Mouse (Mus musculus) hindbrain, postnatal 0 days (tissue): ENCODE data around the gene Galnt17. TPM values are rescaled to one million over a fixed set of nuclear protein-coding genes. Genes with fewer than 3 reads are reported as not detected.

Experiments used
- ATAC-seq: fragments of 200-750 bp; cut with Nextera tagmentation; 2 replicates; pipeline ENCODE4 v1.8.0; 2017; ENCODE audit warnings: mild to moderate bottlenecking, moderate TSS enrichment, moderate library complexity
- DNase-seq: peaks from one replicate; pipeline ENCODE4 v3.0.0-alpha.2; 2015; ENCODE audit warnings: low spot score
- H3K27ac ChIP-seq: fragments of 300-500 bp; sonication (generic); 2 replicates; pipeline ENCODE4 v1.5.1; 2014; ENCODE audit warnings: mild to moderate bottlenecking
- H3K27me3 ChIP-seq: fragments of 300-500 bp; sonication (generic); 2 replicates; pipeline ENCODE4 v1.6.1; 2014; ENCODE audit warnings: low read length, mixed read lengths; ENCODE audit not compliant: insufficient read depth
- H3K36me3 ChIP-seq: fragments of 300-500 bp; sonication (generic); 2 replicates; pipeline ENCODE4 v1.6.1; 2014; ENCODE audit warnings: low read length, mixed read lengths; ENCODE audit not compliant: insufficient read depth
- H3K4me1 ChIP-seq: fragments of 300-500 bp; sonication (generic); 2 replicates; pipeline ENCODE4 v1.6.1; 2014; ENCODE audit warnings: antibody characterized with exemption, low read length, mixed read lengths; ENCODE audit not compliant: insufficient read depth
- H3K4me2 ChIP-seq: fragments of 300-500 bp; sonication (generic); 2 replicates; pipeline ENCODE4 v1.6.1; 2014; ENCODE audit warnings: low read depth, mild to moderate bottlenecking, low read length, moderate library complexity, mixed read lengths
- H3K4me3 ChIP-seq: fragments of 300-500 bp; sonication (generic); 2 replicates; pipeline ENCODE4 v1.5.1; 2014; ENCODE audit warnings: low read length
- H3K9ac ChIP-seq: fragments of 300-500 bp; sonication (generic); replicated peaks from 2 replicates; pipeline ENCODE4 v1.6.1; 2014; ENCODE audit warnings: mild to moderate bottlenecking, low read length, moderate library complexity, mixed read lengths
- H3K9me3 ChIP-seq: fragments of 300-500 bp; sonication (generic); 2 replicates; pipeline ENCODE4 v1.6.1; 2016; ENCODE audit warnings: low read length, mixed read lengths
- CTCF ChIP-seq: IDR thresholded peaks from 2 replicates; pipeline ENCODE4 v1.5.1; 2016; ENCODE audit warnings: antibody characterized with exemption, control low read depth, low read depth
- WGBS: fragments of 180-500 bp; shearing (Covaris S2); extraction: QIAGEN DNeasy Blood & Tissue Kit; methylation state at CpG from one replicate; pipeline ENCODE4 v1.1.7; 2014; 5-methylcytosine and 5-hydroxymethylcytosine counted together
- polyA plus RNA-seq: library from polyadenylated mRNA; unstranded; fragments of >200 nt; fragmentation: Nextera tagmentation; extraction: Ambion mirVana; gene quantifications from 2 replicates; pipeline ENCODE4 v1.2.1, GENCODE M21; 2015
- total RNA-seq: library from RNA; depleted of rRNA; stranded (reverse); fragments of >200 nt; gene quantifications from 2 replicates; pipeline ENCODE4 v1.2.3, GENCODE M21; 2014

Galnt17 gene
- total and polyA plus RNA-seq, 2 experiments from 2014 or later, result 6.2 to 24.2 TPM

- Histone ChIP-seq H3K27me3 (no peaks in the 10 kb centered on the region), H3K27ac (no peak overlapping the region), H3K9me3 (no peaks in the 10 kb centered on the region), H3K36me3 (no peaks in the 10 kb centered on the region), H3K9ac (no peak overlapping the region), H3K4me2 (no peak overlapping the region), H3K4me3 (no peak overlapping the region), H3K4me1 (peaks cover 2% of the 10 kb centered on the region; the same call in 1 of the 2 replicates)
- no peak for TF ChIP-seq CTCF
- WGBS, result 64% methylated on average over 1 of the region's 1 CpGs
- no peak for DNase-seq
- no peak for ATAC-seq
Observed at GRCm38 (mm10) chr5:131181231-131181630, 127.1 kb downstream of the Galnt17 start.

GRCm38 (mm10) chr5:131180756-131181155, 127.5 kb downstream of the Galnt17 start:
- no peaks in the 10 kb centered on the region for H3K27me3 ChIP-seq
- DNase-seq, result no peak
- H3K4me2 ChIP-seq, result no peak overlapping the region
- H3K4me3 ChIP-seq, result no peak overlapping the region
- WGBS, result 83% methylated on average over 1 of the region's 1 CpGs
- no peaks in the 10 kb centered on the region for H3K9me3 ChIP-seq
- peaks cover 2% of the 10 kb centered on the region; the same call in 1 of the 2 replicates for H3K4me1 ChIP-seq
- no peak overlapping the region for H3K9ac ChIP-seq
- H3K27ac ChIP-seq, result no peak overlapping the region
- no peak for TF ChIP-seq CTCF
- no peak for ATAC-seq
- H3K36me3 ChIP-seq, result no peaks in the 10 kb centered on the region

- no peak for DNase-seq
- Histone ChIP-seq H3K4me3 (no peak overlapping the region), H3K9me3 (no peaks in the 10 kb centered on the region), H3K36me3 (no peaks in the 10 kb centered on the region), H3K27ac (no peak overlapping the region), H3K9ac (no peak overlapping the region), H3K4me2 (no peak overlapping the region), H3K4me1 (peaks cover 2% of the 10 kb centered on the region; the same call in 1 of the 2 replicates), H3K27me3 (no peaks in the 10 kb centered on the region)
- no peak for ATAC-seq
- 45% methylated on average over 7 of the region's 7 CpGs for WGBS
- no peak for TF ChIP-seq CTCF
Observed at GRCm38 (mm10) chr5:131177851-131178250, 130.4 kb downstream of the Galnt17 start.

- no peak overlapping the region for H3K4me2 ChIP-seq
- no peaks in the 10 kb centered on the region for H3K36me3 ChIP-seq
- WGBS, result 15% methylated on average over 2 of the region's 2 CpGs
- H3K27ac ChIP-seq, result no peak overlapping the region
- no peak for ATAC-seq
- H3K27me3 ChIP-seq, result no peaks in the 10 kb centered on the region
- no peaks in the 10 kb centered on the region for H3K9me3 ChIP-seq
- peaks cover 2% of the 10 kb centered on the region; the same call in 1 of the 2 replicates for H3K4me1 ChIP-seq
- DNase-seq, result no peak
- no peak overlapping the region for H3K9ac ChIP-seq
- H3K4me3 ChIP-seq, result no peak overlapping the region
- TF ChIP-seq CTCF, result no peak
Observed at GRCm38 (mm10) chr5:131177168-131177567, 131.1 kb downstream of the Galnt17 start.

GRCm38 (mm10) chr5:131169186-131169585, 139.1 kb downstream of the Galnt17 start:
- Histone ChIP-seq H3K4me1 (no peaks in the 10 kb centered on the region), H3K4me3 (no peak overlapping the region), H3K4me2 (no peak overlapping the region), H3K27me3 (no peaks in the 10 kb centered on the region), H3K27ac (no peak overlapping the region), H3K9me3 (no peaks in the 10 kb centered on the region; the same call in 1 of the 2 replicates), H3K9ac (no peak overlapping the region), H3K36me3 (no peaks in the 10 kb centered on the region)
- 81% methylated on average over 6 of the region's 6 CpGs for WGBS
- DNase-seq, result no peak
- TF ChIP-seq CTCF, result no peak
- no peak for ATAC-seq

- no peaks in the 10 kb centered on the region for H3K36me3 ChIP-seq
- WGBS, result 29% methylated on average over 5 of the region's 5 CpGs
- no peaks in the 10 kb centered on the region; the same call in 1 of the 2 replicates for H3K9me3 ChIP-seq
- no peak overlapping the region for H3K4me3 ChIP-seq
- H3K4me2 ChIP-seq, result no peak overlapping the region
- no peak overlapping the region for H3K9ac ChIP-seq
- DNase-seq (peak; percentile 49), ATAC-seq (no peak)
- no peaks in the 10 kb centered on the region for H3K27me3 ChIP-seq
- TF ChIP-seq CTCF, result no peak
- no peak overlapping the region for H3K27ac ChIP-seq
- H3K4me1 ChIP-seq, result no peaks in the 10 kb centered on the region
Observed at GRCm38 (mm10) chr5:131167366-131167765, 140.9 kb downstream of the Galnt17 start.

- WGBS, result 26% methylated on average over 7 of the region's 7 CpGs
- H3K9me3 ChIP-seq, result no peaks in the 10 kb centered on the region; the same call in 1 of the 2 replicates
- H3K36me3 ChIP-seq, result no peaks in the 10 kb centered on the region
- no peak for TF ChIP-seq CTCF
- no peaks in the 10 kb centered on the region for H3K4me1 ChIP-seq
- no peak overlapping the region for H3K9ac ChIP-seq
- DNase-seq (peak; percentile 29), ATAC-seq (no peak)
- no peak overlapping the region for H3K4me2 ChIP-seq
- no peaks in the 10 kb centered on the region for H3K27me3 ChIP-seq
- H3K27ac ChIP-seq, result no peak overlapping the region
- no peak overlapping the region for H3K4me3 ChIP-seq
Observed at GRCm38 (mm10) chr5:131165681-131166080, 142.6 kb downstream of the Galnt17 start.
